Mouse (Mus musculus) 416B (cell line): Measurements from ENCODE around the gene Babam2.

Experiments used
- DNase-seq: peaks from one replicate; pipeline ENCODE4 v3.0.0; 2011; ENCODE audit warnings: low read depth

The Babam2 gene

GRCm38 (mm10) chr5:31936523-31936922 is 239.0 kb downstream of the Babam2 start:
- DNase-seq = no peak

GRCm38 (mm10) chr5:31940876-31941275 is 243.4 kb downstream of the Babam2 start:
- DNase-seq = no peak

DNA sequence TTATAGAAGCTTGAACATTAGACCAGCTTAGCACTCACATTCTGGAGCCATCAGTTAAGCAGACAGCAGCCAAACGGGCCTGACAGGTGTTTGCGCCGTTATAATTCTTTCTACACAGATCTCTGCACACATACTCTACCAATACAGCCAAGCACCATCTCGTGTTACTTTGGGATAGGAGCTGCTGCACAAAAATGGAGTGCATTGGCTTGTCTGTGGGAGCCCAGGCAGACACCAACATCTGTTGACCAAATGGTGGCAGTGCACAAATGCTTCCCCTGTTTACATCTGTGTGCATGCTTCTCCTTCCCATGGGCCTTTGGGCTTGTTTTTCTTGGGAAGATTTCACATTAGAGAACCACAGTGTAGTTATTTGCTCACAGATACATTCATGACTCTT is 249.7 kb downstream of the Babam2 start:
- peak; percentile 24 for DNase-seq

- DNase-seq = no peak
These were observed 251.9 kb downstream of the Babam2 start for GRCm38 (mm10) chr5:31949389-31949788.

GRCm38 (mm10) chr5:31950532-31950931 is 253.0 kb downstream of the Babam2 start:
- no peak for DNase-seq

DNA sequence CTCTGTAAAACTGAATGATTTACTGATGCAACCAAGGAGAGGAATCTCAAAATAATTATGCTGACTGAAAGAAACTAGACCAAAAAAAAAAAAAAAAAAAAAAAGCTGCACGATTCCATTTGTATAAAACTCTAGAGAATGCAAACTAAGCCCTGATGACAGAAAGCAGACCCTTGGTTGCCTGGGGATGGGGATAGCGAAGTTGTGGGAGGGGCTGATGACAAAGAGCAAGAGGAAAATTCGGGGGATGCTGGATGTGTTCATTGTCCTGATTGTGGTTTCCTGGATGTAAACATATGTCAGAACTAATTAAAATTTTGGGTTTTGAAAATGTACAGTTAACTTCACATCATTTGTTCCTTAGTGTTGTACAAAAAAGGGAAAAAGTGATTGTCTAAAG is 257.7 kb downstream of the Babam2 start:
- no peak for DNase-seq

- DNase-seq = peak; percentile 60
These were observed 258.9 kb downstream of the Babam2 start for GRCm38 (mm10) chr5:31956336-31956735.

- DNase-seq = no peak
These were observed 262.4 kb downstream of the Babam2 start for GRCm38 (mm10) chr5:31959886-31960285.

GRCm38 (mm10) chr5:31961423-31961822 is 263.9 kb downstream of the Babam2 start:
- DNase-seq = peak; percentile 35

GRCm38 (mm10) chr5:31962346-31962745 is 264.9 kb downstream of the Babam2 start:
- DNase-seq = no peak

- no peak for DNase-seq
These were observed 265.9 kb downstream of the Babam2 start for GRCm38 (mm10) chr5:31963352-31963751.

GRCm38 (mm10) chr5:31963851-31964250 is 266.4 kb downstream of the Babam2 start:
- no peak for DNase-seq

DNA sequence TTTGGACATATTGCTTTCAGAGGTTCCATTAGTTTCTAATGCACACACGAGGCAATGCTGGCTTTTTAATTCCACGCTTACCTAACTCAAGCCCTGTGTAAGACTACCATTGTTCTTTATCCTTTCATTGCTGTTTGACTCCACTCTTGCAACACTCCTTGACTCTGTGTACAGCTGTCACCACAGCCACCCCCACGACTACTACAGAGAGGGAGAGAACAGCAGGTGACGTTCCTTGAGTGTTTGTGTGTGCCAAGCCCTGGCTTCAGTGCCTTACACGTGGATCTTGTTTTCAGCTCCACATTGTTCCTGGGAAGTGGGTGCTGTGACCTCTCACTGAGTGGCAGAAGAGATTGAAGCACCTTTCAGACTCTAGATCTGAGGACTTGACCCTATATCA is 269.3 kb downstream of the Babam2 start:
- DNase-seq = no peak

- DNase-seq = no peak
These were observed 270.0 kb downstream of the Babam2 start for GRCm38 (mm10) chr5:31967526-31967925.

DNA sequence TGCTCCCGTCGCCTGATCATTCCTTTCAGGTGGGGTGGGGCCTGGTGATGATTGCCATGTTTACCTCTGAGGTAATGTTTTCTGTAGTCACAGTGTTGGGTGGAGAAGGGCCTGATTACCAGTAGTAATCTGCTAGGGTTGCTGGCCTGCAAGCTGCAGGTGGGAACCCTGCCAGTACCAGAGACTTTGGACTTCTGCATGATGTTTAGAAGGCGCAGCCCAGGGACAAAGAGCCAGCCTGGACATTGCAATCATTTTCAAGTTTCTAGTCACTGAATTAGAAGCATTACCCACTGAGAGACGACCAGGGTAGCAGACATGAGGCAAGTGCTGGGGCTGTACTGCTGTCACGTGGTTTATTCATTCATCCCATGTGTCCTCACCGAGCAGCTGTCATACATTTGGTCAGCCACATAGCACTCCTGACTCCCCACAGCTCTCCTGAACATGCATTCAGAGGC is 270.6 kb downstream of the Babam2 start:
- no peak for DNase-seq

DNA sequence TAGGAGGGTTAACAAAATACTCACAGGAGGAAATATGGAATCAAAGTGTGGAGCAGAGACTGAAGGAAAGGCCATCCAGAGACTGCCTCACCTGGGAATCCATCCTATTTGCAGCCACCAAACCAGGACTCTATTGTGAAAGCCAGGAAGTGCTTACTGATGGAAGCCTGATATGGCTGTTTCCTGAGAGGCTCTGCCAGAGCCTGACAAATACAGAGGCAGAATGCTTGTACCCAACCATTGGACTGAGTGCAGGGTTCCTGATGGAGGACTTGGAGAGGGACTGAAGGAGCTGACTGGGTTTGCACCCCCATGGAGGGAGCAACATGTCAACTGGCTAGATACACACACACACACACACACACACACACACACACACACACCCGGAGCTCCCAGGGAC is 274.9 kb downstream of the Babam2 start:
- DNase-seq = peak; percentile 16

DNA sequence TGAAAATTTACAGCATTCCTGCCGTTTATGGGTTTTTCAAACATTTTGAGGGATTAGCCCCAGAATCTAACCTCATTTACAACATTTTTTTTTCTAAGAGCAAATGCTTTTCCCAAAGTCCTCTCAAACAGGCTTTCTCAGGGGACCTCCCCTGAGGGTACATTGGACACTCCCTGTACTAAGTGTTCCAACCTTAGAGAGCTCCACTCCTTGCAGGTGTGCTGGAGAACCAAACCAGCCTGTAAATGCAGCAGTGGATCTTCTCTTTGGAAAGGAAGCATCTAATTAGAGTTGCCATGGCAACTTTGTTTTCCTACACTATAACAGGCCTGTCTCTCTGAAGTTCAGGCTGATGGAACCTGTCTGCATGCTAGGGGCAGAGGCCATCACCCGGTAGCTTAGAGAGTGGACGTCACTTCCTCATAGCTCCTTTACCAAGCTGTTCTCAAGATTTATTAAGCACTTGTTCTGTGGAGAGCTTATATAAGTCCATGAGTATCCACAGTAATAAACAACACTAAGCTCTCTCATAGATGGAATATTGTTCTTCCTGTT is 277.2 kb downstream of the Babam2 start:
- DNase-seq = no peak

- no peak for DNase-seq
These were observed 284.6 kb downstream of the Babam2 start for GRCm38 (mm10) chr5:31982061-31982460.

GRCm38 (mm10) chr5:31983161-31983560 is 285.7 kb downstream of the Babam2 start:
- no peak for DNase-seq

- peak; percentile 12 for DNase-seq
These were observed 286.4 kb downstream of the Babam2 start for GRCm38 (mm10) chr5:31983817-31984368.

GRCm38 (mm10) chr5:31984369-31984961 is 287.0 kb downstream of the Babam2 start:
- DNase-seq = peak; percentile 5

DNA sequence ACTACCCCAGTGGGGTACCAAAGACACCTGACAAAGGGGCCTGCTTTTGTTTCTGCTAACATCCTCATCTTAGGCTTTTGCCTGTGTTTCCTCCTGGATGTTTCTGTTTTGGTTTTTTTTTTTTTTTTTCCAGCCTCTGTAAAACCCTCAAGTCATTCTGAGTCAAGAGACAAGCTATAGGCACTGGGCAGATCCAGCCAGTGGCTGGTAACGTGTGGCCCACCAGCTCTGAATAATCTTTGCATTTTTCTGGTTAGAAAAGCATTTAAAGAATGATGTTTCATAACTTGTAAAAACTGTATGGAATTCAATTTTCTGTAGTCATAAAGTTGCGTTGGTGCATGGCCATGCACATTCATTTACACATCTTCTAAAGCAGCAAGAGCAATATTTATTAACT is 287.5 kb downstream of the Babam2 start:
- no peak for DNase-seq

DNA sequence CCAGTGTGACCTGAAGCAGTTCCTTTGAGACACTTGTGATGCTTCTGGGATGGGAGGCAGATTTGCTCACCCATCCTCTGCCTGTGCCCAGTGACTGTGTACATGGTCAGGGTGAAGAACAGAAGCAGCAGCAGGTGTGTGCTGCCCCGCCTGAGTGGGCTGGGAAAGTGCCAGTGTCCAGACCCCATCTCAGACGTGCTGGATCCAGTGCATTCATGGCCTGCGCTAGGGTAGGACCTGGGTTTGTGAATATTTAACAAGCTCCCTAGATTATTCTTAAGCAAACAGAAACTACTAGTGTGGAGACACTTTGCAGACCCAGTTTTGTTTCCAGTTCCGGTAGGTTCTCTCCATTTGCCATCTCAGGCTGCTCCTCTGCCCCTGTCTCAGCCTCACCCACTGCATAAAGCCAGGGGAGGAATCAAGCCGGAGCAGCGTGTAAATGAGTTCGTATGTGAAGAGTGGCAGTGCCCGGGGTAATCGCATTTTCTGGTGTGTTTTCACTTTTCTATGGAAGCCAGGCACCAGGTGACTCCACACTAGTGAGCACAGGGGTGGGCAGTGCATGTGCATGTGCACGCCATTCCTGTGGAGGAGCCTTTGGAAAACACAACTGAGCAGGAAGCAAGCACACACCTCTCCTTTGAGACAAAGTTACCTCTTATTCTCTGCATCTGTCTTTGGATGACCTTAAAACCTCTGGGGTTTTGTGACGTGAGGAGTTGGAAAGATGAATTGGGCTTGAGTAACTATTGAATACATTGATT is 290.2 kb downstream of the Babam2 start:
- no peak for DNase-seq
